Comparison of ENCODE assay signal across 16 mouse cellular contexts in genomic region chr10:122728172-122728571, GRCm38 (mm10).
"Had no signal": no experiment of that assay in that cellular context is flagged by ENCODE, and none has a peak within 500 bp of the region (broad histone marks: within the 10 kb centered on the region; RNA-seq: fewer than 3 reads in every experiment).

No protein-coding gene starts in this region.

- DNase-seq: kidney, postnatal 25 days; layer of hippocampus, adult 9-11 months; liver, embryonic 13.5 days; lung, adult 2 months; retina, postnatal 1 day; right cerebral cortex, postnatal 25 days; spleen, adult 18-20 months; thymus, postnatal 25 days had no signal

- H3K4me3 ChIP-seq: layer of hippocampus, adult 2 months; left cerebral cortex, adult 2 months; liver, embryonic 13.5 days; midbrain, embryonic 12.5 days; midbrain, embryonic 15.5 days; neural tube, embryonic 13.5 days; stomach, embryonic 15.5 days had no signal

- H3K9me3 ChIP-seq: liver, embryonic 13.5 days; midbrain, embryonic 12.5 days; midbrain, embryonic 15.5 days; neural tube, embryonic 13.5 days; stomach, embryonic 15.5 days had no signal

- H3K4me1 ChIP-seq: liver, embryonic 13.5 days; midbrain, embryonic 12.5 days; midbrain, embryonic 15.5 days; neural tube, embryonic 13.5 days; stomach, embryonic 15.5 days had no signal

- ATAC-seq: midbrain, embryonic 15.5 days had no signal

- H3K27me3 ChIP-seq: liver, embryonic 13.5 days; midbrain, embryonic 12.5 days; midbrain, embryonic 15.5 days; neural tube, embryonic 13.5 days; stomach, embryonic 15.5 days had no signal

- H3K27ac ChIP-seq: kidney, postnatal 0 days; layer of hippocampus, adult 2 months; left cerebral cortex, adult 2 months; liver, embryonic 13.5 days; macrophage; midbrain, embryonic 12.5 days; midbrain, embryonic 15.5 days; neural tube, embryonic 13.5 days; stomach, embryonic 15.5 days had no signal

- H3K36me3 ChIP-seq: liver, embryonic 13.5 days; midbrain, embryonic 12.5 days; midbrain, embryonic 15.5 days; neural tube, embryonic 13.5 days; stomach, embryonic 15.5 days had no signal
